8 mouse cellular contexts compared by ENCODE assay signal in the genomic region with DNA sequence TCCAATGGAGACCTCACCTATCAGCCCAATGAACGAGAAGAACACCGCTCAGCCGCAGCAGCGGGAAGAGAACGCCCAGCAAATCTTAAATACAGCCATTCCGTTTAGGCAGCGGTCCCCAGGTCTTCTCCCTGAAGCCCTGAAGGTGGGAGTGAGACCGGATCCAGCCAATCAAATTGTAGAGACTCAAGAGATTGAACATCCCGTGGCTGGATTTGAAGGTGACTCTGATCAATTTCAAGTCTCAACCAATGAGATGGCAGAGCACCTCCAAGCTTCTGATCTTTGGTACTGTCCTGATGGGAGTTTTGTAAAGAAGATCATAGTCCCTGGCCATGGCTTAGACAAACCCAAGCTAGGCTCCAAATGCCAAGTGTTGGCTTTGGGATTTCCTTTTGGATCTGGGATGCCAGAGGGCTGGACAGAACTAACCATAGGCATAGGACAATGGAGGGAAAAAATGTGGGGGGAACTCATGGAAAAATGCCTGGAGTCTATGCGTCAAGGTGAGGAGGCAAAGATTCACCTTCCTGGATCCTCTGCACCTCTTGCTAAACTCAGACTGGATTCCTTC. TPM values are rescaled to one million over a fixed set of nuclear protein-coding genes. Genes with fewer than 3 reads are reported as not detected.
DNase-seq lines count a peak whose midpoint lies in the region; ATAC-seq and TF ChIP-seq lines count a peak whose summit lies in the region.

No protein-coding gene starts in this region.

- no peaks in the 10 kb centered on the region for H3K27me3 ChIP-seq in cerebellum, adult 2 months (ENCODE audit: control insufficient read depth, insufficient read depth, low read length)
- no peaks in the 10 kb centered on the region for H3K27me3 ChIP-seq in limb, embryonic 14.5 days (ENCODE audit: control insufficient read depth, insufficient read depth, low read length)

- ATAC-seq in limb, embryonic 14.5 days (ENCODE audit: low FRiP score, low read depth): no peak
- no peak for ATAC-seq in erythroid progenitor cell, adult 5-6 weeks (replicated peaks; ENCODE audit: low FRiP score, poor library complexity, severe bottlenecking)

- H3K27ac ChIP-seq in cerebellum, adult 2 months (ENCODE audit: insufficient read depth, low read length): no peak overlapping the region; the same call in 1 of the 2 replicates
- H3K27ac ChIP-seq in limb, embryonic 14.5 days (replicated peaks; ENCODE audit: low read depth, low read length): no peak overlapping the region; the same call in 1 of the 2 replicates

- H3K36me3 ChIP-seq in limb, embryonic 14.5 days (ENCODE audit: control insufficient read depth, insufficient read depth, low read length): peaks cover 26% of the 10 kb centered on the region

- peak overlapping the region; percentile 46 for H3K9ac ChIP-seq in limb, embryonic 14.5 days (ENCODE audit: low read depth, low read length, severe bottlenecking)

- peak overlapping the region; percentile 68 for H3K4me2 ChIP-seq in limb, embryonic 14.5 days (replicated peaks; ENCODE audit: low read depth, low read length, severe bottlenecking)

- peaks cover 31% of the 10 kb centered on the region for H3K4me1 ChIP-seq in cerebellum, adult 2 months (ENCODE audit: control insufficient read depth, insufficient read depth, low read length)
- H3K4me1 ChIP-seq in limb, embryonic 14.5 days (ENCODE audit: control insufficient read depth, insufficient read depth, low read length): peaks cover 23% of the 10 kb centered on the region

- TF ChIP-seq CTCF in cerebellum, adult 2 months (IDR thresholded peaks at IDR 0.05; ENCODE audit: borderline replicate concordance, insufficient read depth, low read depth, low read length): no peak

- TF ChIP-seq POLR2A in cerebellum, adult 2 months (IDR thresholded peaks at IDR 0.05; ENCODE audit: borderline replicate concordance, insufficient read depth, low read length): no peak
- TF ChIP-seq POLR2A in limb, embryonic 14.5 days (IDR thresholded peaks at IDR 0.05; ENCODE audit: borderline replicate concordance, extremely low read depth, insufficient read depth, insufficient read length): no peak

- 37% methylated on average over 10 of the region's 10 CpGs for WGBS in cerebellum, adult 2 months
- WGBS in limb, embryonic 14.5 days: 40% methylated on average over 10 of the region's 10 CpGs

- peak overlapping the region; percentile 99 for H3K4me3 ChIP-seq in cerebellum, adult 2 months (replicated peaks; ENCODE audit: insufficient read depth, low read depth, low read length)
- H3K4me3 ChIP-seq in limb, embryonic 14.5 days (replicated peaks; ENCODE audit: low read length): peak overlapping the region; percentile 51

- no peaks in the 10 kb centered on the region for H3K9me3 ChIP-seq in limb, embryonic 14.5 days (ENCODE audit: control insufficient read depth, low read length)

- peak; percentile 19 to 31 for DNase-seq in cerebellum, adult 2 months
- DNase-seq in cerebellum, adult 11 months: no peak
- peak; percentile 16 for DNase-seq in thymus, postnatal 4 days
- no peak for DNase-seq in thymus, postnatal 0 days (ENCODE audit: low spot score)
- DNase-seq in limb, embryonic 14.5 days (ENCODE audit: low spot score): no peak
- no peak for DNase-seq in right cerebral cortex, postnatal 36 days (ENCODE audit: low spot score in 2 of 2)
- DNase-seq in urinary bladder, adult 18-20 months (ENCODE audit: low spot score in 2 of 2): no peak

RNA-seq across cellular contexts. Expression of a gene that starts 0.8 kb away (rescaled TPM):
- 7.4 and 8.5 TPM in 2 replicates for polyA plus RNA-seq in cerebellum, adult 2 months (2012; rRNA removed)
- 12.5 TPM in 2 replicates for polyA plus RNA-seq in thymus, postnatal 0 days (2015; fragmentation: Nextera tagmentation; extraction: Ambion mirVana)
- 5.1 TPM in 2 replicates for polyA plus RNA-seq in limb, embryonic 14.5 days (2012; rRNA removed)
- 11.9 and 12.5 TPM in 2 replicates for polyA plus RNA-seq in limb, embryonic 14.5 days (2014; fragmentation: Nextera tagmentation; extraction: Ambion mirVana)
- 2.5 TPM in 1 of 2 replicates, not detected in the other for total RNA-seq in erythroid progenitor cell, adult 5-6 weeks (2015; ENCODE audit: low replicate concordance)
- total RNA-seq in erythroid progenitor cell, adult 5-6 weeks (2017; ENCODE audit: low replicate concordance): 2.6 and 4.9 TPM in 2 replicates

RNA-seq across cellular contexts. Expression of a gene that starts 1.6 kb away (rescaled TPM):
- 61.4 and 69.4 TPM in 2 replicates for polyA plus RNA-seq in cerebellum, adult 2 months (2012; rRNA removed)
- 56.6 and 60.8 TPM in 2 replicates for polyA plus RNA-seq in thymus, postnatal 0 days (2015; fragmentation: Nextera tagmentation; extraction: Ambion mirVana)
- 104 and 121 TPM in 2 replicates for polyA plus RNA-seq in limb, embryonic 14.5 days (2012; rRNA removed)
- 68.3 and 80.9 TPM in 2 replicates for polyA plus RNA-seq in limb, embryonic 14.5 days (2014; fragmentation: Nextera tagmentation; extraction: Ambion mirVana)
- 5.4 and 8.3 TPM in 2 replicates for total RNA-seq in erythroid progenitor cell, adult 5-6 weeks (2015; ENCODE audit: low replicate concordance)
- total RNA-seq in erythroid progenitor cell, adult 5-6 weeks (2017; ENCODE audit: low replicate concordance): 2.6 and 5.0 TPM in 2 replicates

RNA-seq across cellular contexts. Expression of a gene that starts 16.0 kb away (rescaled TPM):
- 194 and 222 TPM in 2 replicates for polyA plus RNA-seq in cerebellum, adult 2 months (2012; rRNA removed)
- 37.4 and 39.4 TPM in 2 replicates for polyA plus RNA-seq in thymus, postnatal 0 days (2015; fragmentation: Nextera tagmentation; extraction: Ambion mirVana)
- polyA plus RNA-seq in limb, embryonic 14.5 days (2012; rRNA removed): 5.5 and 5.7 TPM in 2 replicates
- 0.40 and 0.94 TPM in 2 replicates for polyA plus RNA-seq in limb, embryonic 14.5 days (2014; fragmentation: Nextera tagmentation; extraction: Ambion mirVana)
- not detected in 2 replicates for total RNA-seq in erythroid progenitor cell, adult 5-6 weeks (2015; ENCODE audit: low replicate concordance)
- not detected in 2 replicates for total RNA-seq in erythroid progenitor cell, adult 5-6 weeks (2017; ENCODE audit: low replicate concordance)

RNA-seq across cellular contexts. Expression of a gene that starts 17.0 kb away (rescaled TPM):
- polyA plus RNA-seq in cerebellum, adult 2 months (2012; rRNA removed): 57.3 and 66.9 TPM in 2 replicates
- 38.4 and 45.5 TPM in 2 replicates for polyA plus RNA-seq in thymus, postnatal 0 days (2015; fragmentation: Nextera tagmentation; extraction: Ambion mirVana)
- polyA plus RNA-seq in limb, embryonic 14.5 days (2012; rRNA removed): 39.6 and 52.4 TPM in 2 replicates
- 27.0 and 29.9 TPM in 2 replicates for polyA plus RNA-seq in limb, embryonic 14.5 days (2014; fragmentation: Nextera tagmentation; extraction: Ambion mirVana)
- total RNA-seq in erythroid progenitor cell, adult 5-6 weeks (2015; ENCODE audit: low replicate concordance): 6.7 and 13.0 TPM in 2 replicates
- total RNA-seq in erythroid progenitor cell, adult 5-6 weeks (2017; ENCODE audit: low replicate concordance): 3.2 and 4.0 TPM in 2 replicates

RNA-seq across cellular contexts. Expression of a gene that starts 25.0 kb away (rescaled TPM):
- 1.6 and 1.8 TPM in 2 replicates for polyA plus RNA-seq in cerebellum, adult 2 months (2012; rRNA removed)
- 0.54 and 0.59 TPM in 2 replicates for polyA plus RNA-seq in thymus, postnatal 0 days (2015; fragmentation: Nextera tagmentation; extraction: Ambion mirVana)
- polyA plus RNA-seq in limb, embryonic 14.5 days (2012; rRNA removed): 4.5 and 5.4 TPM in 2 replicates
- polyA plus RNA-seq in limb, embryonic 14.5 days (2014; fragmentation: Nextera tagmentation; extraction: Ambion mirVana): 1.5 and 2.0 TPM in 2 replicates
- total RNA-seq in erythroid progenitor cell, adult 5-6 weeks (2015; ENCODE audit: low replicate concordance): not detected in 2 replicates
- not detected in 2 replicates for total RNA-seq in erythroid progenitor cell, adult 5-6 weeks (2017; ENCODE audit: low replicate concordance)

Comparison
In these comparisons a context has a peak if more than half of its experiments do, and no peak if none do; other contexts are left out.
1. DNase-seq: peak in cerebellum, adult 2 months (2 of 2) and thymus, postnatal 4 days (single experiment); none in cerebellum, adult 11 months (single experiment), thymus, postnatal 0 days (single experiment), limb, embryonic 14.5 days (single experiment), right cerebral cortex, postnatal 36 days (0 of 2) and urinary bladder, adult 18-20 months (0 of 2).